Mouse (Mus musculus) kidney, embryonic 15.5 days (tissue): ENCODE data around the gene Krtap9-3. TPM values are rescaled to one million over a fixed set of nuclear protein-coding genes. Genes with fewer than 3 reads are reported as not detected.

Experiments used
- ATAC-seq: fragments of 200-750 bp; cut with Nextera tagmentation; replicated peaks from 2 replicates; pipeline ENCODE4 v1.8.0; 2017; ENCODE audit warnings: moderate TSS enrichment; ENCODE audit not compliant: low FRiP score
- H3K27ac ChIP-seq: fragments of 300-500 bp; sonication (generic); 2 replicates; pipeline ENCODE4 v1.5.1; 2015; ENCODE audit warnings: mild to moderate bottlenecking, inconsistent platforms
- H3K27me3 ChIP-seq: fragments of 300-500 bp; sonication (generic); 2 replicates; pipeline ENCODE4 v1.6.1; 2015; ENCODE audit warnings: inconsistent platforms
- H3K36me3 ChIP-seq: fragments of 300-500 bp; sonication (generic); 2 replicates; pipeline ENCODE4 v1.6.1; 2015; ENCODE audit warnings: inconsistent platforms
- H3K4me1 ChIP-seq: fragments of 300-500 bp; sonication (generic); 2 replicates; pipeline ENCODE4 v1.6.1; 2015; ENCODE audit warnings: inconsistent platforms
- H3K4me2 ChIP-seq: fragments of 300-500 bp; sonication (generic); 2 replicates; pipeline ENCODE4 v1.6.1; 2015; ENCODE audit warnings: moderate library complexity, mild to moderate bottlenecking, inconsistent platforms
- H3K4me3 ChIP-seq: fragments of 300-500 bp; sonication (generic); replicated peaks from 2 replicates; pipeline ENCODE4 v1.5.1; 2015; ENCODE audit warnings: mild to moderate bottlenecking, inconsistent platforms
- H3K9ac ChIP-seq: fragments of 300-500 bp; sonication (generic); 2 replicates; pipeline ENCODE4 v1.6.1; 2015; ENCODE audit warnings: mild to moderate bottlenecking, inconsistent platforms
- H3K9me3 ChIP-seq: fragments of 300-500 bp; sonication (generic); replicated peaks from 2 replicates; pipeline ENCODE4 v1.6.1; 2016; ENCODE audit warnings: inconsistent platforms
- WGBS: fragments of 180-500 bp; shearing (Covaris S2); methylation state at CpG from one replicate; pipeline ENCODE4 v1.1.7; 2015; ENCODE audit warnings: mixed read lengths; 5-methylcytosine and 5-hydroxymethylcytosine counted together
- polyA plus RNA-seq: library from polyadenylated mRNA; unstranded; fragments of >200 nt; fragmentation: Nextera tagmentation; extraction: Ambion mirVana; gene quantifications from 2 replicates; pipeline ENCODE4 v1.2.1, GENCODE M21; 2015

Krtap9-3 gene
- polyA plus RNA-seq, 1 experiment from 2014 or later: not detected

DNA sequence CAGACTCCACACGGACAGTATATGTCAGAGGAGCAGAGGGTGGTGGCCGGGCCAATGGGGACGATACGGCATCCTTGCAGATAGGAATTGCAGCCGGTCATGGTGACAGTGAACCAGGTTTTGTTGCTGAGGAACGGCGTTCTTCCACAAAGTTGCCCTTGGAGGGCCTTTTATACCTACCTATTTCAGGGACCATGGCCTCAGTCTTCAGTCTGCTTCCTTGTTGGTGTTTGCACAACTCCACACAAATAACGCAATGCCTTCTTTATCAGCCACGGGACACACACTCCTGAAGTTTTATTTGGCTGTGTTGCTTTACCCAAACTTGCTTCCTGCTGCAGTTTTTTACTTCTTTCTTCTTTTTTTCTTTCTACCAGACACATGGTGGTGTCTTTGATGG is 38.5 kb downstream of the Krtap9-3 start, which contains the start of gene Gm11939:
TSS of gene Gm11939 (minus strand) at position 101 of the 400 bp plus-strand sequence.
- no peaks in the 10 kb centered on the region for H3K4me1 ChIP-seq
- no peak within 1 kb of the TSS for H3K27ac ChIP-seq
- H3K9me3 ChIP-seq: no peaks in the 10 kb centered on the region
- no peaks in the 10 kb centered on the region for H3K27me3 ChIP-seq
- WGBS: 88% methylated on average over 9 of the region's 9 CpGs
- H3K4me3 ChIP-seq: no peak within 1 kb of the TSS
- H3K36me3 ChIP-seq: no peaks in the 10 kb centered on the region
- no peak within 1 kb of the TSS for H3K4me2 ChIP-seq
- H3K9ac ChIP-seq: no peak within 1 kb of the TSS
- no peak for ATAC-seq

GRCm38 (mm10) chr11:99557976-99558745 is 39.7 kb downstream of the Krtap9-3 start:
- ATAC-seq: no peak
- Histone ChIP-seq H3K4me1 (no peaks in the 10 kb centered on the region), H3K27me3 (no peaks in the 10 kb centered on the region), H3K27ac (no peak overlapping the region), H3K36me3 (no peaks in the 10 kb centered on the region), H3K9me3 (no peaks in the 10 kb centered on the region), H3K9ac (no peak overlapping the region), H3K4me2 (no peak overlapping the region), H3K4me3 (no peak overlapping the region)
- 53% methylated on average over 3 of the region's 3 CpGs for WGBS

DNA sequence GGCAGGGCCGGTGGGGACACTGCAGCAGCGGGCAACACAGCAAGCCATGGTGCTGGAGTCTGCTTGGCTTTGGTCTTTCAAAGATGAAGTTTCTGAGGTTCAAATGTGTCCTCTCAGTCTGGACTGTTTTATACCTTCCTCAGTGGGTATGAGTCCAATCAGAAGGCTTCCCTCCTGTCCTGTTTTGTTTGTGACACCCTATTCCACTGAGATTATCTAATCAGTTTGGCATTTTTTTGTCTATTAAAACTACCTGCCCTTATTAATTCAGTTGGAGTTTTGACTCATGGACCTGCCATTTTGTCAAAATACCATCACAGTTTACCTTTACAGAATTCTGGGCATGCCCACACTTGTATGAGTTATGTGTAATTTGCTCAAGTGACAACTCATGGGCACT is 41.2 kb downstream of the Krtap9-3 start, which contains the start of gene Krtap3-2:
TSS of gene Krtap3-2 (minus strand) at position 101 of the 400 bp plus-strand sequence.
- no peak within 1 kb of the TSS for H3K4me2 ChIP-seq
- no peak within 1 kb of the TSS for H3K9ac ChIP-seq
- H3K27me3 ChIP-seq: no peaks in the 10 kb centered on the region
- H3K36me3 ChIP-seq: no peaks in the 10 kb centered on the region
- no peaks in the 10 kb centered on the region for H3K9me3 ChIP-seq
- H3K27ac ChIP-seq: no peak within 1 kb of the TSS
- ATAC-seq: no peak
- H3K4me1 ChIP-seq: no peaks in the 10 kb centered on the region
- H3K4me3 ChIP-seq: no peak within 1 kb of the TSS
- WGBS: 66% methylated on average over 2 of the region's 2 CpGs

DNA sequence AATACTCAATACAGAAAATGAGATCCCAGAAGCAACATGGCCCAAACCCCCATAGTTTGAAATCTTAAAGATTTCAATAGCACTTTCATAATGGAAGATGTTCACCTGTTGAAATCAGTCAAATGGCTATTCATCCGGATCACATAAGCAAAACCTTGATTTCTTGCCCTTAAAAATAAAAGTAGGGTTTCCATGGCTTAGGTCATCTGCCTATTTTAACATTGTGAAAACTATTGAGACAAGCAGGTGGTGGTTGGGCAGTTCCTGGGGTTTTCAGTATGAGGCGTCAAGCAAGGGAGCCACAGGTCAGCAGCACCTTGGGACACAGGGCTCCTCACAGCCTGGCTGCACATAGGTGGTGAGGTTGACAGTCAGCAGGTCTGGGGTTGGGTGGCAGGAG is 41.7 kb downstream of the Krtap9-3 start:
- H3K27ac ChIP-seq: no peak overlapping the region
- H3K9ac ChIP-seq: no peak overlapping the region
- no peaks in the 10 kb centered on the region for H3K4me1 ChIP-seq
- ATAC-seq: no peak
- no peaks in the 10 kb centered on the region for H3K9me3 ChIP-seq
- H3K4me2 ChIP-seq: no peak overlapping the region
- WGBS: 89% methylated on average over 2 of the region's 2 CpGs
- no peak overlapping the region for H3K4me3 ChIP-seq
- H3K27me3 ChIP-seq: no peaks in the 10 kb centered on the region
- no peaks in the 10 kb centered on the region for H3K36me3 ChIP-seq

- no peak for ATAC-seq
Measured at GRCm38 (mm10) chr11:99550765-99551164, 47.1 kb downstream of the Krtap9-3 start, which contains the start of gene Krtap3-3. Gene Krtap3-3 (minus strand): TSS chr11:99550865.

GRCm38 (mm10) chr11:99547892-99548291 is 50.0 kb downstream of the Krtap9-3 start:
- Histone ChIP-seq H3K4me1 (no peaks in the 10 kb centered on the region), H3K27ac (no peak overlapping the region), H3K36me3 (no peaks in the 10 kb centered on the region), H3K4me2 (no peak overlapping the region), H3K9ac (no peak overlapping the region), H3K9me3 (no peaks in the 10 kb centered on the region; the same call in 1 of the 2 replicates), H3K4me3 (no peak overlapping the region), H3K27me3 (no peaks in the 10 kb centered on the region)
- ATAC-seq: no peak

More at GRCm38 (mm10) chr11:99550765-99551164, 47.1 kb downstream of the Krtap9-3 start, which contains the start of gene Krtap3-3:
- WGBS: 22% methylated on average over 4 of the region's 4 CpGs
- Histone ChIP-seq H3K9me3 (no peaks in the 10 kb centered on the region; the same call in 1 of the 2 replicates), H3K4me3 (no peak within 1 kb of the TSS), H3K36me3 (no peaks in the 10 kb centered on the region), H3K9ac (no peak within 1 kb of the TSS), H3K4me2 (no peak within 1 kb of the TSS), H3K27me3 (no peaks in the 10 kb centered on the region), H3K27ac (no peak within 1 kb of the TSS), H3K4me1 (no peaks in the 10 kb centered on the region)

Other genes starting within 250 kb of the Krtap9-3 start
- not detected in 2 replicates for gene Krt27, start 247.0 kb downstream of the Krtap9-3 start, polyA plus RNA-seq
- gene Krt28, start 223.2 kb downstream of the Krtap9-3 start, polyA plus RNA-seq: 0.10 and 0.31 TPM in 2 replicates
- 28.7 and 35.2 TPM in 2 replicates for gene Krt10, start 208.7 kb downstream of the Krtap9-3 start, polyA plus RNA-seq
- not detected in 2 replicates for gene Krt12, start 175.8 kb downstream of the Krtap9-3 start, polyA plus RNA-seq
- gene Krt20, start 160.0 kb downstream of the Krtap9-3 start, polyA plus RNA-seq: 1.2 and 1.7 TPM in 2 replicates
- 19.9 and 20.3 TPM in 2 replicates for gene Krt23, start 105.0 kb downstream of the Krtap9-3 start, polyA plus RNA-seq
- gene Krt39, start 76.8 kb downstream of the Krtap9-3 start, polyA plus RNA-seq: 0.32 and 0.43 TPM in 2 replicates
- not detected in 2 replicates for gene Krt40, start 54.9 kb downstream of the Krtap9-3 start, polyA plus RNA-seq
- not detected in 2 replicates for gene Krtap3-3, start 47.2 kb downstream of the Krtap9-3 start, polyA plus RNA-seq
- gene Krtap3-2, start 41.3 kb downstream of the Krtap9-3 start, polyA plus RNA-seq: not detected in 2 replicates
- gene Gm11939, start 38.6 kb downstream of the Krtap9-3 start, polyA plus RNA-seq: not detected in 2 replicates
- not detected in 2 replicates for gene Krtap3-1, start 31.5 kb downstream of the Krtap9-3 start, polyA plus RNA-seq
- gene Krtap1-5, start 17.1 kb downstream of the Krtap9-3 start, polyA plus RNA-seq: not detected in 2 replicates
- not detected in 2 replicates for gene Krtap1-4, start 14.5 kb downstream of the Krtap9-3 start, polyA plus RNA-seq
- not detected in 2 replicates for gene Krtap1-3, start 6.8 kb downstream of the Krtap9-3 start, polyA plus RNA-seq
- not detected in 2 replicates for gene Gm11938, start 5.2 kb upstream of the Krtap9-3 start, polyA plus RNA-seq
- gene Gm11937, start 12.1 kb upstream of the Krtap9-3 start, polyA plus RNA-seq: not detected in 2 replicates
- not detected in 2 replicates for gene Krtap2-4, start 16.7 kb upstream of the Krtap9-3 start, polyA plus RNA-seq
- not detected in 2 replicates for gene Gm11562, start 22.3 kb upstream of the Krtap9-3 start, polyA plus RNA-seq
- gene Krtap4-1, start 30.1 kb upstream of the Krtap9-3 start, polyA plus RNA-seq: not detected in 2 replicates
- not detected in 2 replicates for gene Krtap4-2, start 37.0 kb upstream of the Krtap9-3 start, polyA plus RNA-seq
- not detected in 2 replicates for gene Krtap4-7, start 46.0 kb upstream of the Krtap9-3 start, polyA plus RNA-seq
- not detected in 2 replicates for gene Gm11555, start 52.1 kb upstream of the Krtap9-3 start, polyA plus RNA-seq
- gene Gm11563, start 60.9 kb upstream of the Krtap9-3 start, polyA plus RNA-seq: not detected in 2 replicates
- not detected in 2 replicates for gene Krtap4-6, start 67.9 kb upstream of the Krtap9-3 start, polyA plus RNA-seq
- not detected in 2 replicates for gene Gm14190, start 92.6 kb upstream of the Krtap9-3 start, polyA plus RNA-seq
- not detected in 2 replicates for gene Gm14180, start 136.2 kb upstream of the Krtap9-3 start, polyA plus RNA-seq
- gene Gm11595, start 174.8 kb upstream of the Krtap9-3 start, polyA plus RNA-seq: not detected in 2 replicates
- not detected in 2 replicates for gene Krtap4-8, start 182.6 kb upstream of the Krtap9-3 start, polyA plus RNA-seq
- gene Krtap4-9, start 187.1 kb upstream of the Krtap9-3 start, polyA plus RNA-seq: not detected in 2 replicates
- not detected in 2 replicates for gene Gm11596, start 195.4 kb upstream of the Krtap9-3 start, polyA plus RNA-seq
- gene Gm11569, start 200.8 kb upstream of the Krtap9-3 start, polyA plus RNA-seq: not detected in 2 replicates
- gene Gm11554, start 206.3 kb upstream of the Krtap9-3 start, polyA plus RNA-seq: not detected in 2 replicates
- gene Krtap4-13, start 211.8 kb upstream of the Krtap9-3 start, polyA plus RNA-seq: not detected in 2 replicates
- not detected in 2 replicates for gene Gm11564, start 217.6 kb upstream of the Krtap9-3 start, polyA plus RNA-seq
- gene 2300003K06Rik, start 240.0 kb upstream of the Krtap9-3 start, polyA plus RNA-seq: not detected in 2 replicates